Mouse (Mus musculus) G1E (cell line): ENCODE measurements at regions not wholly inside any gene's neighbourhood (a gene's known extent, or its start where the extent isn't known, plus 50 kb on each side); places are given as distances from the start of the nearest gene placed in this dataset.

Experiments used
- ATAC-seq: 2 replicates; pipeline ENCODE4 v1.8.0; 2016; ENCODE audit warnings: mild to moderate bottlenecking; ENCODE audit not compliant: insufficient number of reproducible peaks, poor library complexity, low FRiP score, severe bottlenecking; ENCODE audit errors: extremely low read depth
- DNase-seq: peaks from one replicate; pipeline ENCODE4 v3.0.0; 2012; ENCODE audit warnings: low spot score
- H3K27me3 ChIP-seq: 2 replicates; pipeline ENCODE4 v1.6.1; 2012; ENCODE audit warnings: mild to moderate bottlenecking, low read length, inconsistent platforms; ENCODE audit not compliant: insufficient read depth
- H3K36me3 ChIP-seq: replicated peaks from 2 replicates; pipeline ENCODE3; 2012; ENCODE audit warnings: mild to moderate bottlenecking, inconsistent platforms
- H3K4me1 ChIP-seq: 2 replicates; pipeline ENCODE4 v1.6.1; 2012; ENCODE audit warnings: low read depth, low read length, inconsistent platforms, mixed read lengths; ENCODE audit not compliant: insufficient read depth
- H3K4me3 ChIP-seq: 2 replicates; pipeline ENCODE4 v1.5.1; 2012; ENCODE audit warnings: low read depth, mild to moderate bottlenecking, inconsistent platforms, low read length, moderate library complexity, mixed read lengths
- H3K9me3 ChIP-seq: replicated peaks from 2 replicates; pipeline ENCODE4 v1.6.1; 2012; ENCODE audit warnings: inconsistent platforms
- CTCF ChIP-seq: IDR thresholded peaks from 2 replicates; pipeline ENCODE4 v1.5.1; 2012; ENCODE audit warnings: low read depth, low read length, inconsistent platforms, mixed read lengths
- GATA1 ChIP-seq: IDR thresholded peaks from 2 replicates; pipeline ENCODE4 v1.6.1; 2012; ENCODE audit warnings: borderline replicate concordance, low read length, inconsistent platforms, mixed read lengths
- GATA2 ChIP-seq: IDR thresholded peaks from 2 replicates; pipeline ENCODE4 v1.6.1; 2012; ENCODE audit warnings: low read depth, low read length, inconsistent platforms, borderline replicate concordance
- POLR2AphosphoS5 ChIP-seq: IDR thresholded peaks from 2 replicates; pipeline ENCODE4 v1.6.1; 2012; ENCODE audit warnings: low read depth, low read length, inconsistent platforms; ENCODE audit not compliant: insufficient replicate concordance
- TAL1 ChIP-seq: conservative IDR thresholded peaks from 2 replicates; pipeline ENCODE4 v1.6.1; 2012; ENCODE audit warnings: low read depth, low read length, inconsistent platforms, mixed read lengths

DNA sequence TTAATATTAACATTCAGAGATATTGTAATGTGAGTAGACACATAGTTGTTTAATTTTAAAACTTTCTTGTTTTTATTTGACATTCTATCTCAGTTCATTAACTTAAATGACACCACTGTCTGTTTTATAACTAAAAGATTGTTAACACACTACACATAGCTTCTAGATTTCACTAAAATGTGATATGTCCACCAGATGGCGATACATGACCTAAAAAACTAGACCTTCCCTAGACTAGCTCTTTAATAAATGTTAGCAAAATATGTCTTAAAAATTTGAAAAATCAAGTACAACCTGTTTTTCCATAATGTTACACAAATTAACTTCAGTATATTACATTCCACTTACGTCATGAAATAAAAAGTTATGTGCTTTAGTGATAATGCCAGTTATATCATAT is 1398.8 kb upstream of the Cdh9 start:
- no peak for TF ChIP-seq TAL1
- no peak for TF ChIP-seq CTCF
- no peak for TF ChIP-seq GATA2
- no peak for TF ChIP-seq POLR2AphosphoS5
- no peak for TF ChIP-seq GATA1
- Histone ChIP-seq H3K4me3 (no peak overlapping the region), H3K9me3 (no peaks in the 10 kb centered on the region), H3K4me1 (no peaks in the 10 kb centered on the region), H3K27me3 (no peaks in the 10 kb centered on the region), H3K36me3 (no peaks in the 10 kb centered on the region)
- ATAC-seq: peak; percentile 40; the same call in 1 of the 2 replicates
- DNase-seq: no peak

- Histone ChIP-seq H3K36me3 (no peaks in the 10 kb centered on the region), H3K27me3 (no peaks in the 10 kb centered on the region), H3K9me3 (no peaks in the 10 kb centered on the region), H3K4me1 (no peaks in the 10 kb centered on the region), H3K4me3 (no peak overlapping the region)
- no peak for DNase-seq
- TF ChIP-seq POLR2AphosphoS5: no peak
- TF ChIP-seq CTCF: no peak
- no peak for TF ChIP-seq TAL1
- no peak for TF ChIP-seq GATA1
- TF ChIP-seq GATA2: no peak
- no peak for ATAC-seq
Observed at GRCm38 (mm10) chr15:15331947-15332346, 1396.6 kb upstream of the Cdh9 start.

DNA sequence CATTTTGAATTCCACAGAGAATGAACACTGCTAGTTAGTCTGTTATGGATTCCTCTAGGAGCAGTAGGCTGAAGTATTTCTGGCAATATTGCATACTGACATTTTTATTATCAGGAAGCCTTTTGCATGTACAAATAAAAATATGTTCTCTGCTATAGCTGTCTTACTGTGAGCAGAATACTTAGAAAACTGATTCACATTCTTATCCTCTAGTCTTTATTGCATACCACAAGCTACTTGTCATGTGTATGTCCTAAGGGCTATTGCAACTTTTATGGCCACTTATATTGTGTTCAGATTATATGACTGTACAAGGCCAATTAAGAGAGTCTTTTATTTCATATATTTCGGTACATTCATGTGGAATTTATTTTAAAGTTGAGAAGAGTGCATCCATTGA is 1366.7 kb upstream of the Cdh9 start:
- TF ChIP-seq GATA1: no peak
- TF ChIP-seq CTCF: no peak
- TF ChIP-seq POLR2AphosphoS5: no peak
- no peak for TF ChIP-seq GATA2
- TF ChIP-seq TAL1: no peak
- Histone ChIP-seq H3K4me1 (no peaks in the 10 kb centered on the region), H3K27me3 (no peaks in the 10 kb centered on the region), H3K36me3 (no peaks in the 10 kb centered on the region), H3K4me3 (no peak overlapping the region), H3K9me3 (no peaks in the 10 kb centered on the region)
- no peak for ATAC-seq
- DNase-seq: no peak

GRCm38 (mm10) chr15:15392300-15393022 is 1336.1 kb upstream of the Cdh9 start:
- Histone ChIP-seq H3K4me3 (no peak overlapping the region), H3K4me1 (no peaks in the 10 kb centered on the region), H3K36me3 (no peaks in the 10 kb centered on the region), H3K9me3 (no peaks in the 10 kb centered on the region), H3K27me3 (no peaks in the 10 kb centered on the region)
- ATAC-seq (no peak), DNase-seq (no peak)
- TF ChIP-seq GATA2 (no peak), POLR2AphosphoS5 (no peak), CTCF (no peak), GATA1 (no peak), TAL1 (no peak)
